Mouse (Mus musculus) forebrain, embryonic 16.5 days (tissue): ENCODE results near the gene Gm21797. TPM values are rescaled to one million over a fixed set of nuclear protein-coding genes. Genes with fewer than 3 reads are reported as not detected.
"Not testable (repeated sequence)": the region's sequence is repeated elsewhere in the genome, so short reads cannot be mapped to it uniquely, and the experiment has no call there.

Experiments used
- ATAC-seq: fragments of 200-750 bp; cut with Nextera tagmentation; 2 replicates; pipeline ENCODE4 v1.8.0; 2017; ENCODE audit warnings: mild to moderate bottlenecking, moderate library complexity
- H3K27ac ChIP-seq: fragments of 300-500 bp; sonication (generic); 2 replicates; pipeline ENCODE4 v1.5.1; 2014; ENCODE audit warnings: low read length, control low read depth
- H3K27me3 ChIP-seq: fragments of 300-500 bp; sonication (generic); replicated peaks from 2 replicates; pipeline ENCODE4 v1.6.1; 2014; ENCODE audit warnings: low read length; ENCODE audit not compliant: control insufficient read depth, insufficient read depth
- H3K36me3 ChIP-seq: fragments of 300-500 bp; sonication (generic); 2 replicates; pipeline ENCODE4 v1.6.1; 2014; ENCODE audit not compliant: control insufficient read depth, insufficient read depth
- H3K4me1 ChIP-seq: fragments of 300-500 bp; sonication (generic); replicated peaks from 2 replicates; pipeline ENCODE4 v1.6.1; 2014; ENCODE audit warnings: low read length; ENCODE audit not compliant: control insufficient read depth, insufficient read depth
- H3K4me2 ChIP-seq: fragments of 300-500 bp; sonication (generic); 2 replicates; pipeline ENCODE4 v1.6.1; 2014; ENCODE audit warnings: mild to moderate bottlenecking, low read length, control low read depth
- H3K4me3 ChIP-seq: fragments of 300-500 bp; sonication (generic); replicated peaks from 2 replicates; pipeline ENCODE4 v1.5.1; 2014; ENCODE audit warnings: mild to moderate bottlenecking, low read length, control low read depth
- H3K9ac ChIP-seq: fragments of 300-500 bp; sonication (generic); replicated peaks from 2 replicates; pipeline ENCODE4 v1.6.1; 2014; ENCODE audit warnings: low read depth, low read length, control low read depth
- H3K9me3 ChIP-seq: fragments of 300-500 bp; sonication (generic); 2 replicates; pipeline ENCODE4 v1.6.1; 2016; ENCODE audit warnings: low read length; ENCODE audit not compliant: control insufficient read depth
- WGBS: fragments of 180-500 bp; shearing (Covaris S2); extraction: QIAGEN DNeasy Blood & Tissue Kit; methylation state at CpG from one replicate; pipeline ENCODE4 v1.1.7; 2014; 5-methylcytosine and 5-hydroxymethylcytosine counted together
- polyA plus RNA-seq: library from polyadenylated mRNA; unstranded; fragments of >200 nt; fragmentation: Nextera tagmentation; extraction: Ambion mirVana; gene quantifications from 2 replicates; pipeline ENCODE4 v1.2.1, GENCODE M21; 2015

Gene Gm21797
- not detected in 2 replicates for polyA plus RNA-seq

DNA sequence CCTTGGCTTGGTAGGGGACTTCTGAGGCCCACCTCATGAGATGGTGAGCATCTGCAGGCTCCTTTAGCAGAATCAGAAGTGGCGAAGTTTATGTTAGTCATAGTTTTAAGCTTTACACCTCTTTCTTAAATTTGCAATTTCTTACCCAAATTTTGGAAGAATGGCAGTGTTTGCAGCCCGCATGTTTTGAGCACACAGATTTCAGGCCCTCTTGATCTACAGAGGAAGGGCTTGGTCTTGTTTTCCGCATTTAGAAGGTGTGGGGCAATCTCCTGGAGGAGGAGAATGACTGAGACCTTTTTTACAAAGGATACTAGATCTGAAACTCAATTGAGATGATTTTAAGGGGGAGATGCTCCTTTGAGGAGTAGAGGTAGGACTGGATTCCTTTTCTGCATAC lies at the start of gene Gm21797:
Gene Gm21797 (minus strand): TSS at position 101 of the 400 bp plus-strand sequence.
- H3K9ac ChIP-seq, H3K27me3 ChIP-seq, ATAC-seq, H3K9me3 ChIP-seq, H3K4me2 ChIP-seq, H3K27ac ChIP-seq, H3K4me3 ChIP-seq, H3K36me3 ChIP-seq, H3K4me1 ChIP-seq: not testable (repeated sequence)
- no CpG with 5 or more reads among the region's 3 CpGs for WGBS

DNA sequence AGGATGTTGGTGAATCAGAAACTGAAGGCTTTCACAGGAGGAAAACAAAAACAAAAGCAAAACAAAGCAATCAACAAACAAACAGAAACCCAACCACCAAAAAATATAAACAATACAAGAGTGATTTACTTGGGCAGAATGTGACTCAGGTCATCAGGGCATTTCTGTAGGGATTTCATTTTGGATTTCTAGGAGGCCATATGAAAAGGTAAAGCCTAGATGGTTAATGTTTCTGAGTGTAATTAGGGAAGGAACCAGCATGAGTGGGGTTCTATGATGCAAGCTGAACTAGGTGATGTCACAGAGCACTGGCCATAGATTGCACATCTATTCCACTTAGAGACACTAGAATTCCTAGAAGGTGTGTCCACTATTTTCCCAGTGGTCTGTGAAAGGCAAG lies 29.0 kb upstream of the Gm21797 start, which contains the start of gene Gm20795:
Gene Gm20795 (plus strand): TSS at position 301 of the 400 bp plus-strand sequence.
- H3K4me1 ChIP-seq, H3K36me3 ChIP-seq, H3K4me2 ChIP-seq, H3K9me3 ChIP-seq, H3K27me3 ChIP-seq, H3K9ac ChIP-seq, ATAC-seq, H3K27ac ChIP-seq, H3K4me3 ChIP-seq: not testable (repeated sequence)

Other genes with a start within 250 kb of the Gm21797 start
- not detected in 2 replicates for gene Gm21852, start 123.8 kb downstream of the Gm21797 start, polyA plus RNA-seq
- gene Gm20795, start 29.1 kb upstream of the Gm21797 start, polyA plus RNA-seq = not detected in 2 replicates